Mouse (Mus musculus) lung, embryonic 14.5 days (tissue): ENCODE results near the gene Lcorl. TPM values are rescaled to one million over a fixed set of nuclear protein-coding genes. Genes with fewer than 3 reads are reported as not detected.
"Not testable (repeated sequence)": the region's sequence is repeated elsewhere in the genome, so short reads cannot be mapped to it uniquely, and the experiment has no call there.

ENCODE experiments used
- ATAC-seq: fragments of 200-750 bp; cut with Nextera tagmentation; 2 replicates; pipeline ENCODE4 v1.8.0; 2017; ENCODE audit warnings: mild to moderate bottlenecking, moderate TSS enrichment, moderate library complexity; ENCODE audit not compliant: insufficient read depth
- DNase-seq: peaks from one replicate; pipeline ENCODE4 v3.0.0-alpha.2; 2015
- H3K27ac ChIP-seq: fragments of 300-500 bp; sonication (generic); 2 replicates; pipeline ENCODE4 v1.5.1; 2014; ENCODE audit warnings: low read depth, mild to moderate bottlenecking, moderate library complexity
- H3K27me3 ChIP-seq: fragments of 300-500 bp; sonication (generic); 2 replicates; pipeline ENCODE4 v1.6.1; 2014; ENCODE audit warnings: low read length, control low read depth; ENCODE audit not compliant: insufficient read depth
- H3K36me3 ChIP-seq: fragments of 300-500 bp; sonication (generic); 2 replicates; pipeline ENCODE4 v1.6.1; 2014; ENCODE audit warnings: control low read depth; ENCODE audit not compliant: insufficient read depth
- H3K4me1 ChIP-seq: fragments of 300-500 bp; sonication (generic); 2 replicates; pipeline ENCODE4 v1.6.1; 2014; ENCODE audit warnings: antibody characterized with exemption, control low read depth; ENCODE audit not compliant: insufficient read depth
- H3K4me2 ChIP-seq: fragments of 300-500 bp; sonication (generic); 2 replicates; pipeline ENCODE4 v1.6.1; 2014; ENCODE audit warnings: mild to moderate bottlenecking
- H3K4me3 ChIP-seq: fragments of 300-500 bp; sonication (generic); 2 replicates; pipeline ENCODE4 v1.5.1; 2014; ENCODE audit warnings: low read depth, low read length
- H3K9ac ChIP-seq: fragments of 300-500 bp; sonication (generic); 2 replicates; pipeline ENCODE4 v1.6.1; 2014
- H3K9me3 ChIP-seq: fragments of 300-500 bp; sonication (generic); 2 replicates; pipeline ENCODE4 v1.6.1; 2016; ENCODE audit warnings: low read depth, low read length, control low read depth
- CTCF ChIP-seq: IDR thresholded peaks from 2 replicates; pipeline ENCODE4 v1.5.1; 2016; ENCODE audit warnings: antibody characterized with exemption, low read depth
- WGBS: fragments of 180-500 bp; shearing (Covaris S2); extraction: QIAGEN DNeasy Blood & Tissue Kit; methylation state at CpG from one replicate; pipeline ENCODE4 v1.1.7; 2014; 5-methylcytosine and 5-hydroxymethylcytosine counted together
- polyA plus RNA-seq: library from polyadenylated mRNA; unstranded; fragments of >200 nt; fragmentation: Nextera tagmentation; extraction: Ambion mirVana; gene quantifications from 2 replicates; pipeline ENCODE4 v1.2.1, GENCODE M21; 2014

Lcorl gene
- polyA plus RNA-seq, 1 experiment from 2014 or later: 46.5 TPM

- peak; percentile 23 for DNase-seq
- H3K9ac ChIP-seq: peak overlapping the region; percentile 73
Measured at GRCm38 (mm10) chr5:45668831-45669230, 188.6 kb downstream of the Lcorl start.

GRCm38 (mm10) chr5:45668324-45668723, 189.1 kb downstream of the Lcorl start:
- WGBS: 20% methylated on average over 3 of the region's 3 CpGs
- Histone ChIP-seq H3K4me1 (no peaks in the 10 kb centered on the region), H3K4me2 (peak overlapping the region; percentile 82), H3K9ac (no peak overlapping the region), H3K27ac (no peak overlapping the region), H3K27me3 (no peaks in the 10 kb centered on the region), H3K4me3 (peak overlapping the region; percentile 80; the same call in 1 of the 2 replicates), H3K9me3 (no peaks in the 10 kb centered on the region), H3K36me3 (peaks cover 8% of the 10 kb centered on the region; the same call in 1 of the 2 replicates)
- DNase-seq: peak; percentile 93
- ATAC-seq: no peak
- peak; percentile 59 for TF ChIP-seq CTCF

More at GRCm38 (mm10) chr5:45668831-45669230, 188.6 kb downstream of the Lcorl start:
- 1% methylated on average over 3 of the region's 3 CpGs for WGBS
- Histone ChIP-seq H3K4me1 (no peaks in the 10 kb centered on the region), H3K4me3 (peak overlapping the region; percentile 80), H3K27me3 (no peaks in the 10 kb centered on the region), H3K4me2 (peak overlapping the region; percentile 82), H3K9me3 (no peaks in the 10 kb centered on the region), H3K27ac (peak overlapping the region; percentile 85), H3K36me3 (peaks cover 8% of the 10 kb centered on the region; the same call in 1 of the 2 replicates)
- peak; percentile 14; the same call in 1 of the 2 replicates for ATAC-seq
- TF ChIP-seq CTCF: no peak

GRCm38 (mm10) chr5:45658406-45658805, 199.0 kb downstream of the Lcorl start:
- H3K9me3 ChIP-seq, H3K27ac ChIP-seq, H3K27me3 ChIP-seq, H3K4me1 ChIP-seq, H3K36me3 ChIP-seq, H3K9ac ChIP-seq, H3K4me2 ChIP-seq, H3K4me3 ChIP-seq, ATAC-seq, DNase-seq: not testable (repeated sequence)
- WGBS: 97% methylated on average over 13 of the region's 13 CpGs

- H3K4me2 ChIP-seq: no peak overlapping the region
- H3K9me3 ChIP-seq: no peaks in the 10 kb centered on the region
- no peaks in the 10 kb centered on the region for H3K36me3 ChIP-seq
- no peak overlapping the region for H3K27ac ChIP-seq
- H3K9ac ChIP-seq: no peak overlapping the region
- no peaks in the 10 kb centered on the region for H3K27me3 ChIP-seq
- no peak for TF ChIP-seq CTCF
- no peaks in the 10 kb centered on the region for H3K4me1 ChIP-seq
- ATAC-seq (no peak), DNase-seq (no peak)
- H3K4me3 ChIP-seq: no peak overlapping the region
- WGBS: 89% methylated on average over 2 of the region's 2 CpGs
Measured at GRCm38 (mm10) chr5:45651026-45651703, 206.2 kb downstream of the Lcorl start.

Other genes with a start within 250 kb of the Lcorl start
- 0.15 and 0.28 TPM in 2 replicates for gene Fam184b, start 218.0 kb downstream of the Lcorl start, polyA plus RNA-seq
- gene Ncapg, start 187.7 kb downstream of the Lcorl start, polyA plus RNA-seq: 83.0 and 86.6 TPM in 2 replicates